Mouse (Mus musculus): Measurements from ENCODE around the gene Actn4.

Gene Actn4

GRCm38 (mm10) chr7:28849700-28850236, 112.4 kb downstream of the Actn4 start:
- peak; percentile 54 for DNase-seq (ENCODE audit: inconsistent ontology term)

GRCm38 (mm10) chr7:28847273-28847672, 114.9 kb downstream of the Actn4 start:
- no peak for DNase-seq (ENCODE audit: inconsistent ontology term)

Data from Muller cell, postnatal 12 days (primary cell).